Mouse (Mus musculus) CD4-positive helper T cell, adult 2 months (primary cell): Measurements from ENCODE around the gene Fancl.
"Not testable (repeated sequence)": the region's sequence is repeated elsewhere in the genome, so short reads cannot be mapped to it uniquely, and the experiment has no call there.

Source experiments
- DNase-seq: peaks from one replicate; pipeline ENCODE4 v3.0.0-alpha.2; 2012; ENCODE audit warnings: low read depth, missing footprints, low spot score

Fancl gene

DNA sequence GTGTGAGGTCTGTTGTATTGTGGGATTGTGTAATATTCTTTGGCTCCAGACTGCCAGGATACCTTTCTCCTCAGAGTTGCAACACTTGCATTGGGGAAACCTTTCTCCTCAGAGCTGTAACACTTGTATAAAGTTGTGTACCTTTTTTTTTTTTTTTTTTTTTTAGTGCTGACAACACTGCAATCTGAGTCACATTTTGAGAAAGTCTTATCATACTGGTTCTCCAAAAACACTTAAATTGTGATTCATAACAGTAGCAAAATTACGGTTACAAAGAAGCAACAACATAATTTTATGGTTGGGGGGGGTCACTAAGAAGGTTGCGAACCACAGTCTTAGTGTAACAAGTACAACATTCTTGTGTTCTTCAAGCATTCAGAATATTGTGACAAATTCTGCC, at the start of gene Fancl:
TSS of gene Fancl (plus strand) at position 165 of the 400 bp plus-strand sequence.
- no peak for DNase-seq

DNA sequence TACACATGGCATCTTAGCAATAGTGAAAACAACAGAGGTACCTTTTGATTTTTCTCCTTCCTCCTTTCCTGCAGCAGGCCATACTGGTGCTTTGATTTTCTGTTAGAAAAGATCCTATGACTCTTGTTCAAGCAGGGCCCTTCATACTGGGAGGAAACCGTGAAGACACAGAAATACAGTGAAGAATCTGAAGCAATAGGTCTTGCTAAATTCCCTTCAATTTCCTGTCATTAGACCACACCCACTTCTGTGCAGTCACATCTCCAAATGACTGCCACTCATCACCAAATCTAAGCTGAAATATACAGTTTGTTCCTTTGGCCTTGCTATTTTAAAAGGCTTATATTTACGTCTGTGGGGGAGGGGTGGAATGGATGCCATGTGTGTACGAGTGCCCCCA, 49.1 kb upstream of the Fancl start:
- no peak for DNase-seq

GRCm38 (mm10) chr11:26370176-26370575, 15.8 kb upstream of the Fancl start:
- not testable (repeated sequence) for DNase-seq

GRCm38 (mm10) chr11:26371980-26372379, 14.0 kb upstream of the Fancl start:
- not testable (repeated sequence) for DNase-seq

DNA sequence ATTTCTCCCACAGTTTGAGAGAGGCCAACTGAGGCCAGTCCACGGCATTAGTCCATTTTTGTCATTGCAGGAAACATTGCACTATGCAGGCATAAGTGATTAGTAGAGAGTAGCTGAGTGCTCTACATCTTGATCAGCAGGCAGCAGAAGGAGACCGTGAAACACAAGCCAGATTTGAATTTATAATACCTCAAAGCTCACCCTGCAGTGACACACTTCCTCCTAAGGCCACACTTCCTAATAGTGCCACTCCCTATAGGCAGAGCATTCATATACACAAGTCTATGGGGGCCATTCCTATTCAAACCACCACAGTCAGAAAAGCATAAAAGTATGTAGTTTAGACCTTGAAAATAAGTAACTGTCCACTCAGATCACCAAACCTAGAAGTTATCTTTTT, 11.8 kb upstream of the Fancl start:
- no peak for DNase-seq

DNA sequence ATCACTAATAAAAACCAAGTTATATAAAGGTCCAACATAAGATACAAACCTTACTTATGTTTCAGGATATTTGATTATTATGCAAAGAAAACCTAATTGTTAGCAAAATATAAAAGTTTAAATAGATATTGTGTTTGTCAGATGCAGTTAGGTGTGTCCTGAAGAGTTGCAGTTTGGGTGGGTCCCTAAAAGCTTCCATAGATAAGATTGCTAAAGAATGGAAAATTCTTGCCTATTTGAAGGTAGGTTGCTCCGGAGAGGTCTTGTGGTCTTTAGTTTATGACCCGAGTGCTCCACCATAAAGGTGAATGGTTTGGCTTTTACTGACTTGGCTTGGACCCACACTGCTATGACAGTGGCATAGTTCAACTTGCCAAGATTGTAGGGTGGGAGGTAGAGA, 7.9 kb upstream of the Fancl start:
- DNase-seq = no peak

DNA sequence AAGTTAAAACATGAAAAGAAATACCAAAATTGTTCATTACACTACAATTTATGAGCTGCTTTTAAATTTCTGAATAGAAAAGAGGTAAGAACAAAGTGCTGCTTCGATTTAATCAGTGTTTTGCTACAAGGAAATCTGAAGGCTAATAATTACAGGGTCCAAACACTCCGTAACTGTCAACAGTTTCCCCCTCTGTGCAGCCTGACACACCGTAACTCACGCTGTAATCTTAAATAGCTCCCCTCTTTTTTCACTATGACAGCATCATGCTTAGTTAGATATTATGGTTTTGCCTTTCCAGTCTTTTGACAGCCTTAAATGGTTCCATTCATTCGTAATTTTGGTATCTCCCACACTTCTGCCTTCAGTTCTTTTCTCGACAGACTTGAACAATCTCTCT, 4.4 kb upstream of the Fancl start:
- no peak for DNase-seq

GRCm38 (mm10) chr11:26386678-26387077, 743 bp downstream of the Fancl start:
- no peak for DNase-seq

DNA sequence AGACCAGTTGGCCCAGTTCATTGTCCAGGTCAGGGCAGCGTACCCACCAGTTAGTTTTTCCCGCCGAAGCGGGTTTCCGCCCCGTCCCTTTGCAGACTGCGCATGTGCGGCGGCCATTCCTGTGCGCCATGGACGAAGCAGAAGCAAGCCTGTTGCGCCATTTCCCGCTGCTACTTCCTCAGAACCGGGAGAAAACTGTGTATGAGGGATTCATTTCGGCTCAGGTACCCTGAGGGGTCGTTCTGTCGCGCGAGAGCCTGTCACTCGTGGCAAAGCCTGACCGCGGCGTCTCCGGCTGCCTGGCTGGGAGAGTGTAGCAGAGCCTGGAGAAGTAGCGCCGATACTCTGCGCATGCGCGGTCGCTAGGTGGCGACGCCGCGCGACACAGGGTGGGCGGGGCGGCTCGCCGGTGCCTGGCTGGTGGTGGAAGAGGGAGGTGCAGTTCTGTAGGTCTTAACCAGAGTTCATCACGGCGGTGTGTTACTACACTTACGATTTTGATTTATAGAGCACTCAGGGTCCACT, 1.2 kb downstream of the Fancl start:
- DNase-seq = peak; percentile 96

DNA sequence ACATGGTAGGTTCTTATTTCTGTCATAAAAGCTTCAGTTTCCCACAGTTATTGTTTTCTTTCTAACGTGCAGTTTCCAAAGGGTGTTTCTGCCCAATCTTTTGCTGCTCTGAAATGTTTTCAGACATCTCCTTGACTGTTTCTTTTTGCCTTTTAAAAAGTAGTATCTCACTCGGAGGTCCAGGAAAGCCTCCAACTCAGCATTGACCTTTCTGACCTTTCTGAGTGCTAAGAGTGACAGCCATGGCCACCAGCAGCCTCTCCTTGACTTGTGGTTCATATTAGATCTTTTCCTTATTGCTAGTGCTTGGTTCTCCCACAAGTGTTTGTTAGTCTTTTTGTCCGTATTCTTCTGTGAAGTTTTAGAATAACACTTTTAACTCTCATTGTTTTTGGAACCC, 9.6 kb downstream of the Fancl start:
- DNase-seq = no peak

DNA sequence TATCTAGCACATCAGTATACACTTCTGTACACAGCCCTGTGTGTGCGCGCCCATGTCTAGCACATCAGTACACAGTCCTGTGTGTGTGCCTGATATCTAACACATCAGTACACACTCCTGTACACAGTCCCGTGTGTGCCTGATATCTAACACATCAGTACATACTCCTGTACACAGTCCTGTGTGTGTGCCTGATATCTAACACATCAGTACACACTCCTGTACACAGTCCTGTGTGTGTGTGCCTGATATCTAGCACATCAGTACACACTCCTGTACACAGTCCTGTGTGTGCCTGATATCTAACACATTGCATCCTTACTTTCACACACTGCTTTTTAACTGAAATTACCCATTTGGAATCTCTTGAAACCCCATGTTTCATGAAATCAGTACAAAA, 27.0 kb downstream of the Fancl start:
- no peak for DNase-seq

- no peak for DNase-seq
These were observed 35.5 kb downstream of the Fancl start for GRCm38 (mm10) chr11:26421472-26421871.

- DNase-seq = no peak
These were observed 48.3 kb downstream of the Fancl start for GRCm38 (mm10) chr11:26434229-26434628.

DNA sequence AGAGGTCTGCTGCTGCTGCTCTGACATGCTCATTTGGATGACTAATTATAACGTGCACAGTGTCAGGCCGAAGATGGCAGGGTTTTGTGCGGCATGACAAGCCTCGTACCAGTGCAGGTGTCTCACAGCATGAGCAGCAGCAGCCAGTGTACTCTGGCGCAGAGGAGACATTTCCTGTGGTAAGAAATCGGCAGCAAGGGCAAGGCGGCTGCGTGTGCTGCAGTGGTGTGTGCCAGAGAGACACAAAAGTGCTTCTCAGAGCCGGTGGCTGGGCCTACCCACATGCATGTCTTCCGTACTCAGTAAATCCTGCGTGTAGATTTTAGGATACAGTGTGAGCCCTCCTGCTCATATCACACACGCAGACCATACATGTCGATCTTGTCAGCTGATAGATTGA, 51.9 kb downstream of the Fancl start:
- peak; percentile 8 for DNase-seq

GRCm38 (mm10) chr11:26441121-26441520, 55.2 kb downstream of the Fancl start:
- no peak for DNase-seq

- DNase-seq = no peak
These were observed 58.4 kb downstream of the Fancl start for GRCm38 (mm10) chr11:26444374-26444773.

DNA sequence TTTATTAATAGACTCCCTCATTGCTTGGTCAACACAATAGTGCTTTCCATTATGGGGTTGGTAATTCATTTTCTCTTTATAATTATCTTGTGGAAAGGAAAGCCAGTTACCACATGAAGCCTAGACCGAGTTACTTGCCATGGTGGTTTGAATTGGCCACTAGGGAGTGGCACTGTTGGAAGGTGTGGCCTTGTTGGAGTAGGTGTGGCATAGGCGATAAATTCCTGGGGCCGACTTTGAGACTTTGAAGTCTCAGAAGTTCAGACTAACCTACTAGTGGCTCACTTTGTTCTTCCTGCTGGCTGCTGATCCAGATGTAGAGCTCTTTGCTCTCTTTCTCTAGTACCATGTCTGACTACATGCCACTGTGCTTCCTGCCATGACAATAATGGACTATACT, 63.9 kb downstream of the Fancl start:
- no peak for DNase-seq

DNA sequence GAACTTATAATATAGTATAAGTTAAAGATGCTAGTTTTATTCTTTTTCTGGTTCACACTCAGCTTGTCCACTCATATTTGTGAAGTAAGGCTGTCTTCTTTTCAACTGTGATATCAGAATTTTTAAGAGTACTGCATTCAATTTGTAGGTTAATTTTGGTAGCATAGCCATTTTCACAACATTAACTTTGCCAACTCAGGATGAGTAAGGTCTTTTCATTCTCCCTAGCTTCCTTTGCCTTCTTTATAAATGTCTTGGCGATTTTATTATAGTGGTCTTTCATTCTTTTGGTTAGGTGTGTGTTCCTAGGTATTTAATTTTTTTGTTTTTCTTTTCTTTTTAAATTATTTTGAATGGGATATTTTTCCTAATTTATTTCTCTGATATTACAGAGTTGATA, 64.7 kb downstream of the Fancl start:
- DNase-seq = no peak

DNA sequence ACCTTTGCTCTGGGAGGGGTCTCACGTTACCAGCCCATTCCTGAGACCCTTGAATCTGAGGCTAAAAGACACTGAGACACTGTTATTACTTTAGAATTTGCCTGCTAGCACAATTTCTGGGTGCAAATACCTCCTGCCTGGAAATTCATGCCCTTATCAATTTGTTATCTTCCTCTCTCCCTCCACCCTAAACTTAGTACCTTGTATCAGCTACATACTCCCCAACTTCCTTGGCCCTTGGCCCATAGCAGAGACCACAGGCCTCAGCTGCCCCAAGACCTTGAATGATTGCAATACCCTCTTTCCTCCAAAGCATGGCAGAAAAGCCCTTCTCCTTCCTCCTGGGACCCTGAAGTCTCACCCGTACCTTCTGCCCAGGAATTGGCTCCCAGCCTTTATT, 65.3 kb downstream of the Fancl start:
- no peak for DNase-seq

DNA sequence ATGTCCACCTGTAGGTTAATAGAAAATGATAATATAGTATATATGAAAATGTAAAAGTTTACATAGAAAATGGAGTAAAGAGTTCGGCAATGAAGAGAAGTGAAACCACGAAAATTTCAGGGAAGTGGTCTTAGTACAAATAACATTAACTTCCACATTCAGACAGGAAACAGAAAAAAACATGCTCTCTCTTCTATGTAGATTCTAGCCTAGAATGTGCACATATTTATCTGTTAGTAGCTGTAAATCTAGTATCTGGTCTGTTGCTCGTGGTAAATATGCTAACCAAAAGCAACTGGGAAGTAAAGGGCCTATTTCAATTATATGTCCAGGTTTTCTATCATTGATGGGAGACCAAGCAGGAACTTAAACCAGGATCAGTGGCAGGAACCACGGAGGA, 66.8 kb downstream of the Fancl start:
- no peak for DNase-seq

- no peak for DNase-seq
These were observed 68.1 kb downstream of the Fancl start for GRCm38 (mm10) chr11:26454081-26454480.

GRCm38 (mm10) chr11:26477037-26477739, 91.3 kb downstream of the Fancl start:
- no peak for DNase-seq

GRCm38 (mm10) chr11:26481691-26482242, 95.8 kb downstream of the Fancl start:
- no peak for DNase-seq
